Mouse (Mus musculus) ES-E14 (cell line): Measurements from ENCODE around the gene H2-Aa.

Experiments used
- CHD2 ChIP-seq: IDR thresholded peaks from 2 replicates; pipeline ENCODE4 v1.6.1; 2014; ENCODE audit warnings: mild to moderate bottlenecking, low read depth, low read length, inconsistent platforms
- HCFC1 ChIP-seq: IDR thresholded peaks from 2 replicates; pipeline ENCODE4 v1.6.1; 2012; ENCODE audit warnings: low read length, inconsistent platforms, borderline replicate concordance; ENCODE audit not compliant: insufficient read depth
- MAFK ChIP-seq: IDR thresholded peaks from 2 replicates; pipeline ENCODE4 v1.6.1; 2014; ENCODE audit warnings: mild to moderate bottlenecking, low read depth, low read length, inconsistent platforms; ENCODE audit not compliant: insufficient read depth
- ZC3H11A ChIP-seq: IDR thresholded peaks from 2 replicates; pipeline ENCODE4 v1.6.1; 2012; ENCODE audit warnings: low read depth, mild to moderate bottlenecking, inconsistent platforms, low read length, borderline replicate concordance
- ZNF384 ChIP-seq: IDR thresholded peaks from 2 replicates; pipeline ENCODE4 v1.6.1; 2012; ENCODE audit warnings: low read depth, low read length, inconsistent platforms

DNA sequence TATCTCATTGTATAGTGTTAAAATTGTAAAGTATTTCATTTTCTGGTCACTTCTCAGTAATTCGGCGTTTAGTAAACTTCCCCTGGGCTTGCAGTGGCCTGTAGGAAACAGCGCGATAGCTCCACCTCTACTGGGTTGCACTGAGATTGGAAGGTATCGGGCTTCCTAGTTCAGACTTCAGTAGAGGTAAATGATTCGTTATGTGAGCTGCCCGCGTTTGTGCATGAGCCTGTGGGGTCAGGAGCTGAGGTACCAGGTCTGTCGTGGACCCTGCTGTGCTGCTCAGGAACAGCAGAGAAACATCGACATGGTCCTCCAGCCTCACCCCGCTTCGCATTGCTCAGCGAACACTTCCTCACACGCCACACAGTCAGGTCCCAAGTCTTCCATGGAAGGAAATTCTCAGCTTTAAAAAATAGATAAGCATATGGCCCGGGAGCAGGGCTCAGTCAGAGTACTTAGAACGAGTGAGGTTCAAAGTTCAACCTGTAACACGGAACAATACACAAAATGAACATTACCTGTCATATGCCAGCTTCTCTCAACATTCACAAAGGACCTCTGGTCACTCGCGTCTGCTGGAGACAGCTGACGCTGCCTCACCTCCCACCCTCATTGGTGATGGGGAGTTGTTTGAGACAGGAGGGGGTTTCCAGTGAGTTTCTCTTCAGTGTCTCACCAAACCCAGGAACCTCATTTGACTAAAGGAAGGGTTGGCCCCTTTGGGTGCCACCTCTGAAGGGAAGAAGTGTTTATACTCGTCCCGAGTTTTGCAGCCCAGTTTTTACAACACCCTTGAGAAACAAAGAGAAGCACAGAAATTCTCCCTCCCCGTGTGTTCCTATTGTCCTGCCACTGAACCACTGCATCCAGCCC, 13.3 kb upstream of the H2-Aa start:
- TF ChIP-seq ZC3H11A (no peak), CHD2 (no peak), HCFC1 (no peak), ZNF384 (no peak), MAFK (no peak)
